Mouse (Mus musculus): ENCODE measurements around the gene St7.

St7 gene

DNA sequence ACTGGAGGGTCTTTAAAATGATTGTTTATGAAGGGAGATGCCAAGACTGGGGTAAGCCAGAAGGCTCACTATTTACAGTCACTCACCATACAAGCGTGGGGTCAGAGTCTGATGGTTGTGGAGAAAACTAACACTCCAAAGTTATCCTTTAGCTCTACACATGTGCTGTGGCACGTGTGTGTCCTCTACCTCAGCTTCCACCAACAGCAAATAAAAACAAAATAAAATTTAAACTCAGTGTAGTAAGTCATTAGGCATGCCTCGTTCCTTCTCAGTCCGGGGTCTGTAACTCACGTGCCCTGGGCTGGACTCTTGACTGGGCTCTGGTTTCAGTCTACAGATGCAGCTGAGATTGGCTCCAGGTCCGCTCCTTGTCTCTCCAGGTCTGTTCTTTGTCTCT is 27.3 kb downstream of the St7 start:
- DNase-seq: no peak

GRCm38 (mm10) chr6:17721706-17722105 is 29.0 kb downstream of the St7 start:
- no peak for DNase-seq

- peak; percentile 75 to 81 for DNase-seq
Measured at GRCm38 (mm10) chr6:17725841-17726460, 33.2 kb downstream of the St7 start.

DNA sequence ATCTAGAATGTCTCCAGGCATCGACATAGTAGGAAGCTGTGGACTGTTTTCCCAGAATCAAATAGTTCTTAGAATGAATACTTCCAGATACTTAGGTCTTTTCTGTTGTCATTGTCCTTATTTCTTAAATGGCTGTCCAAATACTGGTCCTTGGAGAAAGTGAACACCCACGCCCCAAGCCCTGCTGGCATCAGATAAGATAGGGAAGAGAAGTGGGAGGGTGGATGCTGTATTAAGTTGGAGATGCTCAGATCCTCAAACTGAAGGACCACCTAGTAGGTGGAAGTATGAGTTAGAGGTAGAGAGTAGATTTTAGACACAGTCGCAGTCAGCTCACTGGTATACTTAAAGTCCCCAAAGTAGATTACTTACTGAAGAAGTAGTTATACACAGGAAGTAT is 34.5 kb downstream of the St7 start:
- no peak for DNase-seq

DNA sequence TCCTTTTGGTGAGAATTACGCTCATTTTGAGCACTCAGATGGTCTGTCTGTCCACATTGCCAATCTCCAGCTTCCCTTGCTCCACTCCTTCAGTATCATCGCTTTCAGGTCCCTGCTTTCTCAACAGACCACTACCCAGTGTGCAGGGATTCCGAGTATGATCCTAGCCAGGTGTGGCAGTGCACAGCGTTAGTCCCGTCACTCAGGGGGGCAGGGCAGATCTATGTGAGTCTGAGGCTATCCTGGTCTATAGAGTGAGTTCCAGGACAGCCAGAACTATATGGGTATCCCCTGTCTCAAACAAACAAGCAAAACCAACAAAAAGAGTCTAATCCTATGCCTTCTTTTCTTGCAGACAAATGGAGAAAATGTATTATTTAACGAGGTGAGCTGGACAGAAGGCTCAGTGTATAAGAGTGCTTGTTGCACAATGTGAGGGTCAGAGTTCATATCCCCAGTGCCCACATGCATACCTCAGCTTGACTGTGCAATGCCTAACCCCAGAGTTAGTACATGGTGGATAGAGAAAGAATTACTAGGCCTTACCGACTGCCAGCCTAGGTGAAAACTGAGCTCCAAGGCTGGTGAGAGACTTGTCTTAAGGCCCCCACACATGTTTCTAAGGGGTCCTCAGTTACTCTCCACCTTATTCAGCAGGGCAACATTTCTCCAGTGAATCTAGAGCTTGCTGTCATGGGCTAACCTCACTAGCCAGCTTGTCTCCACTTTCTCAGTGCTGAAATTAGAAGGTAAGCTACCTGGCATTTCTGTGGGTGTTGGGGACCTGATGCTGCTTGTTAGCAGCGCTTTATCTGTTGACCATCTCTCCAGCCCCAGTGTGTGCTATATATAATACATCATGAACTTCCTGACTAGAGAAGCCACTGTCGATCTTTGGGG is 35.4 kb downstream of the St7 start:
- DNase-seq: no peak

GRCm38 (mm10) chr6:17730122-17730521 is 37.4 kb downstream of the St7 start:
- DNase-seq: no peak

GRCm38 (mm10) chr6:17731694-17732093 is 39.0 kb downstream of the St7 start:
- DNase-seq: no peak

GRCm38 (mm10) chr6:17733951-17734411 is 41.2 kb downstream of the St7 start:
- no peak for DNase-seq

- DNase-seq: no peak
Measured at GRCm38 (mm10) chr6:17737262-17737948, 44.7 kb downstream of the St7 start.

DNA sequence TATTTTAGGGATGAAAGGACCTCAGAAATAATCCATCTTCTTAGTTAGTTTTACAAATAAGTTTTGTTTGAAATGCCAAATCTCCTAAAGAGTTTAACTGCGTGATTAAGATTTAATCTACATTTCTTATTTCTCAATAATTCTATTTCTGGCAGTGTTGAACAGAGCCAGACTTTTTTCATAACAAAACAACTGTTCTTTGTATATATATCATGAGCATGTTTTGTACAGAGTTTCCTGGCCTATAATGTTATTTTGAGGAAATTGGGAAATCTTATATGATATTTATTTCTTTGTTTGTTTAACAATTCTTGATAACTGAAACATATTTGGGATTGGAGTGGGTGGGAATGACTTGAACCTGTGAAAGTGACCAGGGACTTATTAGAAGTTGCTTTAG is 47.4 kb downstream of the St7 start:
- DNase-seq: no peak

- no peak for DNase-seq
Measured at GRCm38 (mm10) chr6:17741639-17742038, 48.9 kb downstream of the St7 start.

GRCm38 (mm10) chr6:17742209-17742608 is 49.5 kb downstream of the St7 start:
- no peak for DNase-seq

GRCm38 (mm10) chr6:17743325-17743724 is 50.6 kb downstream of the St7 start:
- DNase-seq: no peak

DNA sequence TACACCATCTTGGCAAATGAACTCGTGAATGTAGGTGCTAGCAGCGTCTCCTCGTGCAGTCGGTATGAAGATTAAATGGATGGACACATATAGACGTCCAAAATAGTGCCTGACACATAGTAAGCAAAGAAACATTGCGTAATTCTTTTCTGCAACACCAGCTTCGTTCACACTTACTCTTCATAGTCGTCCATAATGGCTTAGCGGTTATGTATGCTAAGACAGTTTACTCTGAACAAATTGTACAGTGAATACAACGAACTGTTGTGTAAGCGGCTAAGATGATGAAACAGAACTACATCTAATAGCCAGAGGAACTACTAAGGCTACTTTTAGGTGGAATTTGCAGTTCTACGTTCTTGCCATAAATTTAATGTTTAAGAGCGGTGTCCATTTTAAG is 55.0 kb downstream of the St7 start:
- no peak for DNase-seq

DNA sequence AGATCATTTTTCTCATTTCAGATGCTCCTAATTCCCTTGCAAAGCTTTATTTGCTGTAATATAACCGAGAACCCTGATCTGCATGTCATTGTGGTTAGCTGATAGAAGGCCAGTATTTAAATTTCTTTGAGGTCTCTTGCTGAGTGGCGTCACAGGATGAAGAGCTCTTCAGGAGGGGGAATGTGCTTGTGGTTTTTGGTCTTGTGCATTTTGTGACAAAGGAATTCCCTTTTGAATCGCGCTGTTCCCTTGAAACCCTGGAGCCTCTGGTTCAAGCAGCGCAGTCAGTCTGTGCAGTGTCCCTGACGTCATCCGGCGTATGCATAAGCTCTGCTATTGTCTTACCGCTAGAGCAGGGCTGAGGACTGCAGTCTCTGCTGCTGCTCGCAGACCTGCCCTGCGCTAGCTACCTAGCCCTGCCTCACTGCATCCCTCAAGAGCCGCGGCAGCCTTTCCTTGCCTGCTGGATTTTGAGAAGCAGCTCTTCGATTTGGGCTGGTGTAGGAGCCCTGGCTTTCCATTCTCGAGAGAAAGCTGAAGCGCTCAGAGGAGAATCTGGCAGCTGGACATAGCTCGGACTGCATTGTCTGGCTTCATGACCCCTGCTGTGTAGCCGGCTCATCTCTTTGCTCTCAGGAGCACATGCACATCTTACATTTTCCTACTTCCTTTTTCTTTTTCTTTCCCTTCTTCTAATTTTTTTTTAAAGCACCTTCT is 56.3 kb downstream of the St7 start:
- DNase-seq: peak; percentile 84 to 89

- DNase-seq: peak; percentile 35 to 57
Measured at GRCm38 (mm10) chr6:17749596-17749995, 56.9 kb downstream of the St7 start.

DNA sequence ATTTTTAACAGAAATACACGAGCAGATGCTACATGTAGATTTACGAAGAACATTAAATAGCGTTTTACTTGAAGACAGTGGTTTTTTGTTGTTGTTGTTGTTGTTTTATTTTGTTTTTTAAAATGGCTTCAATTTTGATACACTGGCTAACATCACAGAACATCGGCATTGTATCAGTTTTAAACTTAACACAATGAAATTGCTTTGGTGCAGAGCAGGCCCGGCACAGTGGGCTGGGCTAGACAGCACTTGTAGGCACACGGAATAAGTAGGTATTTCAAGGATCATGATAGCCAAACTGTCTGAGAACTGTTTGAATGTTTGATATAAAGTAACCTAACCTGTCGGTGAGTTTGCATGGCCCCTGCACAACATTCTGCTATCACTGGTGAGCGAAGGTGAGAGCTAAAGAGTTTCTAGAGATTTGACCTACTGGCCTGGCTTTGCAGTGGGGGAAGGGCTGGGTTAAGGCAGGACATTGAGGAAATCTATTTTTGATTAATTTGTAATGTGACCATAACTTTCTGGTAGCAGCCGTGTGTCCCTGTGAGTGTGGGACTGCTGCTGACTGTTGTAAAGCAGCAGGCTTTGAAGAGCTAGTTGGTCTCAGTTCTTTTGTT is 57.4 kb downstream of the St7 start:
- peak; percentile 19 to 47 for DNase-seq

GRCm38 (mm10) chr6:17750957-17751356 is 58.2 kb downstream of the St7 start:
- no peak for DNase-seq

DNA sequence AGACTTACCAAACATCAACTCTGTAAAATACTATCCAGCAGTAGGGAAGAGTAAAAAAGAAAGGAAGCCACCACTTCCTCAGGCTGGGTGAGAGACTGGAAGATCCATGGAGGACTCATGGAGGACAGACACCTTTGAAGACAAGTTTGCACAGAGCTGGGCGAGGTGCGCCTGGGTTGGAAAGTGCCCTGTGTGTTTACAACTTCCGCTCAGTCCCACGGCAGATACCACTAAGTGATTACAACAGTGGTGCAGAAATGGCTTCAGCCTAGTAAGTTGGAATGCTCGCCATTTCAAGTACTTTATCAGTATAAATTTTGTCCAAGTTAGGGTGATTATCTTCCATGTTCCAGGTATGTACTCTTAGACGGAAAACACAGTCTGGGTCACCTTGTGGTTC is 63.2 kb downstream of the St7 start:
- no peak for DNase-seq

DNA sequence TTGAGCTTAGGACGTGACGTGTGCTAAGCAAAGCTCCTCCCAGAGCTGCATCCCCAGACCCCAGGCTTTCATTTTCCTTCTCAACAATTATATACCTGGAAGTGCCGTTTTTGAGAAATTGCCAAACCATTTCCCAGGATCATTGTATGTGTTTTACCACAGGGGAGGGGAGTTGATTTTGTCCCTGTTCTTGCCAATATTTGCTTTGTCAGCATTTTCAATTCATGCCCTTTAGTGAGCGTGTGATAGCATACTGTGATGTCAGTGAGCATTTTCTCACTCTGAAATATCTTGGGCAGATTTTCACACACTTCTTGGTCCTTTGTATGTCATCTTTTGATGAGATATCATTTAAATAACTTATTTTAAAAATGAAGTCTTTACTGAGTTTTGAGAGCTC is 65.8 kb downstream of the St7 start:
- DNase-seq: no peak

DNA sequence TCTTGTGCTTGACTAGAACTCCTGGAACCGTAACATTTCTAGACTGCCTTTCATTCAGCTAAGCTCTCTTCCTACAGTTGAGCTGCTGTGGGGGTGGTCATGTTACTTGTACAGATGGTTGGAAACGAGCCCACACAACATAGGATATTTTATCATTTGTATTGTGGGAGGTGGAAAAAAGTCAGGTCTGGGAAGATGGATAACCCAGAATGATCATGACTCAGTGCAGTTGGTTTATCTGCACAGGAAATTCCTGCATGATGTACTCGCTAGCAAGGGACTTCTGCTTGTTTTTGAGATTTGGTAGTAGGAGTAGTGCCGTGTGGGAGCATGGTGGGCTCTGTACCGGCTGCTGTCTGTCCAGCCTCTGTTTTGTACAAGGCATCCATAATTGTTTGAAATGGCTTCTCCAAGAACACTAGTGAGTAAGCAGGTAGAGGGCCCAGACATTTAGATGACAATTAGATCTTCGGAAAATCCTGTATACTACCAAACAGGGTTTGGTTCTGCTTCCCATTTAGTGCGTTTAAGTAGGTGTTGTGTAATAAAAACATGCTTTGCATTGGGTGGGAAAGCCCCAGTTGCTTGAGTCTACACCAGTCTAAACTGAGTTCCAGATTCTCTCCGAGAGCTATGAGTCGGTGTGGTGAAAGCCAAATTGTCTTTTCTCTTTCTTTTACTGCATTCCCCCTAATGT is 71.4 kb downstream of the St7 start:
- DNase-seq: no peak

DNA sequence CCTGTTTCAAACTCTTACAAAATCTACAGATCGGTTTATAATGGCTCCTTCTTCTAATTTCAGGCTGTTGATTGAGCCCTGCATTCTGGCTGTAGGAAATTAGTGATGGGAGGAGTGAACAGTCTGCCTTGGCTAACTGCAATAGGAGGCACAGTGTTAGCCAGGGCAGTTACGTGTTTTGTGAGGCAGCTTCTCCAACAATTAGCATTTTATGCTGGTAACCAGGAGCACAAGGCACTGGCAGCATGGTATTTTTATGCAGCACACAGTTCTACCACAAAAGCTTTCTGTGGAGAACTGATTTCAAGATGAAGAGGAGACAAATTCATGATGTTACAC is 71.9 kb downstream of the St7 start:
- DNase-seq: no peak
